Mouse (Mus musculus): ENCODE data around the gene Zfp961.

- TF ChIP-seq CTCF (IDR thresholded peaks at IDR 0.05; ENCODE audit: borderline replicate concordance, insufficient read depth, low read depth, low read length) = no peak
- no peak for TF ChIP-seq POLR2A (IDR thresholded peaks at IDR 0.05; ENCODE audit: borderline replicate concordance, insufficient read depth, low read length)
These were observed 91.7 kb downstream of the Zfp961 start for GRCm38 (mm10) chr8:72042493-72042892.

Data from cerebellum, adult 2 months (tissue).